Comparison of ENCODE assay signal across 8 mouse cellular contexts in the genomic region with DNA sequence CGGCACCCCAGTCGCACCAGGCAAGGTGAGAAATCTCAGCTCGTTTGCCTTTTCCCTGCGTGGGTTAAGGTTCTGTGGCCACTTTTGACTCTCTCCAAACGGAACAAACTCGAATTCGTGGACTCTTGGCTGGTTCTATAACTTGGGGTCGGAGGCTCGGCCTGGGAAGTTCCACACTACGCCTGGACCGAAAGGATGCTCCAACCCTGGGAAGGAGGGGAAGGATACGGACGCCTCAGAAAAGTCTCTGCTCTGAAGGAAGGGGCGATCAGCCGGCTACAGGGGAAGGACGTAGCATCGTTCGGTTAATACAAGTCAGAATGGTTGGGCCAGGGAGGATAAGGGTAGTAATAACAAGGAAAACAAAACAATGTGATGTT. TPM values are rescaled to one million over a fixed set of nuclear protein-coding genes. Genes with fewer than 3 reads are reported as not detected.
DNase-seq lines count a peak whose midpoint lies in the region; ATAC-seq and TF ChIP-seq lines count a peak whose summit lies in the region.

No protein-coding gene starts in this region.

- WGBS in heart, embryonic 12.5 days, result under 1% methylated on average over 18 of the region's 18 CpGs

- DNase-seq in heart, adult 8-10 months (ENCODE audit: low spot score), result no peak
- no peak for DNase-seq in G1E (ENCODE audit: low spot score)
- DNase-seq in heart, postnatal 25 days (ENCODE audit: low spot score), result peak; percentile 1
- no peak for DNase-seq in right cerebral cortex, postnatal 10 days (ENCODE audit: low spot score in 2 of 2)
- DNase-seq in urinary bladder, adult 2 months (ENCODE audit: low spot score), result no peak
- DNase-seq in kidney, postnatal 4 days, result no peak

- no peaks in the 10 kb centered on the region for H3K9me3 ChIP-seq in heart, embryonic 12.5 days (replicated peaks)
- no peaks in the 10 kb centered on the region for H3K9me3 ChIP-seq in G1E (replicated peaks)
- H3K9me3 ChIP-seq in megakaryocyte, embryonic 14.5 days, result no peaks in the 10 kb centered on the region

- TF ChIP-seq CTCF in G1E (IDR thresholded peaks at IDR 0.05; ENCODE audit: low read depth, low read length), result no peak

- intact Hi-C loops in heart, postnatal 25 days (cut with DNase I), result no loop called here

- H3K4me3 ChIP-seq in heart, embryonic 12.5 days, result peak overlapping the region; percentile 66
- peak overlapping the region; percentile 74 for H3K4me3 ChIP-seq in G1E (ENCODE audit: low read depth, low read length)
- peak overlapping the region; percentile 94 for H3K4me3 ChIP-seq in megakaryocyte, embryonic 14.5 days (replicated peaks)

- ATAC-seq in heart, embryonic 12.5 days (ENCODE audit: insufficient number of reproducible peaks, low FRiP score), result peak; percentile 60
- no peak for ATAC-seq in G1E (ENCODE audit: extremely low read depth, insufficient number of reproducible peaks, low FRiP score, poor library complexity, severe bottlenecking)

- no peaks in the 10 kb centered on the region for H3K27me3 ChIP-seq in heart, embryonic 12.5 days (replicated peaks)
- H3K27me3 ChIP-seq in G1E (ENCODE audit: insufficient read depth, low read length), result no peaks in the 10 kb centered on the region
- no peaks in the 10 kb centered on the region for H3K27me3 ChIP-seq in megakaryocyte, embryonic 14.5 days (replicated peaks)

- H3K36me3 ChIP-seq in heart, embryonic 12.5 days, result no peaks in the 10 kb centered on the region
- no peaks in the 10 kb centered on the region for H3K36me3 ChIP-seq in G1E (replicated peaks)
- H3K36me3 ChIP-seq in megakaryocyte, embryonic 14.5 days (replicated peaks; ENCODE audit: low read length), result no peaks in the 10 kb centered on the region

- H3K4me2 ChIP-seq in heart, embryonic 12.5 days, result peak overlapping the region; percentile 75

- H3K27ac ChIP-seq in heart, embryonic 12.5 days (ENCODE audit: poor library complexity, severe bottlenecking), result peak overlapping the region; percentile 18; the same call in 1 of the 2 replicates

- peaks cover 6% of the 10 kb centered on the region; the same call in 1 of the 2 replicates for H3K4me1 ChIP-seq in heart, embryonic 12.5 days (replicated peaks)
- peaks cover 21% of the 10 kb centered on the region for H3K4me1 ChIP-seq in G1E (ENCODE audit: insufficient read depth, low read depth, low read length)
- H3K4me1 ChIP-seq in megakaryocyte, embryonic 14.5 days, result peaks cover 24% of the 10 kb centered on the region

- H3K9ac ChIP-seq in heart, embryonic 12.5 days, result peak overlapping the region; percentile 73

RNA-seq across cellular contexts. Expression of a gene that starts 0.3 kb away (rescaled TPM):
- polyA plus RNA-seq in heart, embryonic 12.5 days (2016; fragmentation: Nextera tagmentation; extraction: Ambion mirVana), result 17.2 and 17.9 TPM in 2 replicates
- total RNA-seq in heart, adult 8-10 months (2022), result 1 to 10 TPM; 4.5 to 5.8 (median 4.9) TPM
- total RNA-seq in G1E (2014; fragmentation: Nextera tagmentation), result 10.5 and 17.6 TPM in 2 replicates
- total RNA-seq in G1E (2017), result 16.8 and 17.7 TPM in 2 replicates
- 1.4 and 1.8 TPM in 2 replicates for polyA plus RNA-seq in G1E (2012)
- 1 to 10 TPM; 4.8 to 5.3 TPM for total RNA-seq in heart, postnatal 25 days (2021)
- polyA plus RNA-seq in megakaryocyte, embryonic 14.5 days (2012; ENCODE audit: insufficient read depth, low replicate concordance), result 0.89 TPM in 1 of 2 replicates, not detected in the other
- 11.0 and 13.2 TPM in 2 replicates for polyA plus RNA-seq in urinary bladder, adult 2 months (2012; rRNA removed)

RNA-seq across cellular contexts. Expression of a gene that starts 11.6 kb away (rescaled TPM):
- polyA plus RNA-seq in heart, embryonic 12.5 days (2016; fragmentation: Nextera tagmentation; extraction: Ambion mirVana), result 69.9 and 70.8 TPM in 2 replicates
- total RNA-seq in heart, adult 8-10 months (2022), result 10 to 100 TPM; 39.0 to 48.5 (median 46.0) TPM
- total RNA-seq in G1E (2014; fragmentation: Nextera tagmentation), result 98.8 and 109 TPM in 2 replicates
- total RNA-seq in G1E (2017), result 114 and 117 TPM in 2 replicates
- 62.9 and 77.6 TPM in 2 replicates for polyA plus RNA-seq in G1E (2012)
- 10 to 100 TPM; 41.8 to 45.6 TPM for total RNA-seq in heart, postnatal 25 days (2021)
- 31.1 and 72.2 TPM in 2 replicates for polyA plus RNA-seq in megakaryocyte, embryonic 14.5 days (2012; ENCODE audit: insufficient read depth, low replicate concordance)
- 37.6 and 37.9 TPM in 2 replicates for polyA plus RNA-seq in urinary bladder, adult 2 months (2012; rRNA removed)

RNA-seq across cellular contexts. Expression of a gene that starts 35.3 kb away (rescaled TPM):
- 0.29 and 0.41 TPM in 2 replicates for polyA plus RNA-seq in heart, embryonic 12.5 days (2016; fragmentation: Nextera tagmentation; extraction: Ambion mirVana)
- total RNA-seq in heart, adult 8-10 months (2022), result not detected
- total RNA-seq in G1E (2014; fragmentation: Nextera tagmentation) (not detected in 2 replicates), G1E (2017) (not detected in 2 replicates)
- not detected in 2 replicates for polyA plus RNA-seq in G1E (2012)
- not detected for total RNA-seq in heart, postnatal 25 days (2021)
- polyA plus RNA-seq in megakaryocyte, embryonic 14.5 days (2012; ENCODE audit: insufficient read depth, low replicate concordance), result not detected in 2 replicates
- polyA plus RNA-seq in urinary bladder, adult 2 months (2012; rRNA removed), result not detected in 2 replicates

RNA-seq across cellular contexts. Expression of a gene that starts 58.0 kb away (rescaled TPM):
- 15.8 and 16.6 TPM in 2 replicates for polyA plus RNA-seq in heart, embryonic 12.5 days (2016; fragmentation: Nextera tagmentation; extraction: Ambion mirVana)
- 1 to 10 TPM; 3.4 to 4.4 (median 3.8) TPM for total RNA-seq in heart, adult 8-10 months (2022)
- total RNA-seq in G1E (2014; fragmentation: Nextera tagmentation) (44.6 and 47.1 TPM in 2 replicates), G1E (2017) (43.6 and 44.4 TPM in 2 replicates)
- polyA plus RNA-seq in G1E (2012), result 4.7 and 5.2 TPM in 2 replicates
- 1 to 10 TPM; 3.9 to 4.5 TPM for total RNA-seq in heart, postnatal 25 days (2021)
- 3.7 TPM in 1 of 2 replicates, not detected in the other for polyA plus RNA-seq in megakaryocyte, embryonic 14.5 days (2012; ENCODE audit: insufficient read depth, low replicate concordance)
- 14.1 and 15.2 TPM in 2 replicates for polyA plus RNA-seq in urinary bladder, adult 2 months (2012; rRNA removed)

RNA-seq across cellular contexts. Expression of a gene that starts 58.3 kb away (rescaled TPM):
- polyA plus RNA-seq in heart, embryonic 12.5 days (2016; fragmentation: Nextera tagmentation; extraction: Ambion mirVana), result 0.77 TPM in 1 of 2 replicates, not detected in the other
- not detected for total RNA-seq in heart, adult 8-10 months (2022)
- total RNA-seq in G1E (2014; fragmentation: Nextera tagmentation) (not detected in 2 replicates), G1E (2017) (0.81 TPM in 1 of 2 replicates, not detected in the other)
- not detected in 2 replicates for polyA plus RNA-seq in G1E (2012)
- not detected for total RNA-seq in heart, postnatal 25 days (2021)
- not detected in 2 replicates for polyA plus RNA-seq in megakaryocyte, embryonic 14.5 days (2012; ENCODE audit: insufficient read depth, low replicate concordance)
- polyA plus RNA-seq in urinary bladder, adult 2 months (2012; rRNA removed), result 0.15 TPM in 1 of 2 replicates, not detected in the other
